Mouse (Mus musculus) stomach, embryonic 14.5 days (tissue): Measurements from ENCODE around the gene Padi2. TPM values are rescaled to one million over a fixed set of nuclear protein-coding genes. Genes with fewer than 3 reads are reported as not detected.

Experiments
- ATAC-seq: fragments of 200-750 bp; cut with Nextera tagmentation; 2 replicates; pipeline ENCODE4 v1.8.0; 2017; ENCODE audit warnings: low read depth, moderate TSS enrichment; ENCODE audit not compliant: insufficient number of reproducible peaks, insufficient read depth, low FRiP score
- H3K27ac ChIP-seq: fragments of 300-500 bp; sonication (generic); 2 replicates; pipeline ENCODE4 v1.5.1; 2014; ENCODE audit warnings: mild to moderate bottlenecking, low read length, moderate library complexity, mixed read lengths
- H3K27me3 ChIP-seq: fragments of 300-500 bp; sonication (generic); 2 replicates; pipeline ENCODE4 v1.6.1; 2014; ENCODE audit warnings: low read length, control low read depth, mixed read lengths; ENCODE audit not compliant: control insufficient read depth, insufficient read depth
- H3K36me3 ChIP-seq: fragments of 300-500 bp; sonication (generic); 2 replicates; pipeline ENCODE4 v1.6.1; 2014; ENCODE audit warnings: mild to moderate bottlenecking, control low read depth, low read length, moderate library complexity, mixed read lengths; ENCODE audit not compliant: control insufficient read depth, insufficient read depth
- H3K4me1 ChIP-seq: fragments of 300-500 bp; sonication (generic); 2 replicates; pipeline ENCODE4 v1.6.1; 2014; ENCODE audit warnings: low read length, control low read depth, mixed read lengths; ENCODE audit not compliant: control insufficient read depth, insufficient read depth
- H3K4me2 ChIP-seq: fragments of 300-500 bp; sonication (generic); replicated peaks from 2 replicates; pipeline ENCODE4 v1.6.1; 2014; ENCODE audit warnings: low read depth, low read length, control low read depth
- H3K4me3 ChIP-seq: fragments of 300-500 bp; sonication (generic); 2 replicates; pipeline ENCODE4 v1.5.1; 2014; ENCODE audit warnings: low read depth, low read length, control low read depth
- H3K9ac ChIP-seq: fragments of 300-500 bp; sonication (generic); replicated peaks from 2 replicates; pipeline ENCODE4 v1.6.1; 2014; ENCODE audit warnings: low read depth, mild to moderate bottlenecking, control low read depth, low read length, moderate library complexity, mixed read lengths
- H3K9me3 ChIP-seq: fragments of 300-500 bp; sonication (generic); 2 replicates; pipeline ENCODE4 v1.6.1; 2016; ENCODE audit warnings: low read depth, low read length, control low read depth; ENCODE audit not compliant: control insufficient read depth
- WGBS: fragments of 180-500 bp; shearing (Covaris S2); extraction: QIAGEN DNeasy Blood & Tissue Kit; methylation state at CpG from one replicate; pipeline ENCODE4 v1.1.7; 2014; 5-methylcytosine and 5-hydroxymethylcytosine counted together
- polyA plus RNA-seq: library from polyadenylated mRNA; unstranded; fragments of >200 nt; fragmentation: Nextera tagmentation; extraction: Ambion mirVana; gene quantifications from 2 replicates; pipeline ENCODE4 v1.2.1, GENCODE M21; 2014

The Padi2 gene
- polyA plus RNA-seq, 1 experiment from 2014 or later = 1.5 TPM

DNA sequence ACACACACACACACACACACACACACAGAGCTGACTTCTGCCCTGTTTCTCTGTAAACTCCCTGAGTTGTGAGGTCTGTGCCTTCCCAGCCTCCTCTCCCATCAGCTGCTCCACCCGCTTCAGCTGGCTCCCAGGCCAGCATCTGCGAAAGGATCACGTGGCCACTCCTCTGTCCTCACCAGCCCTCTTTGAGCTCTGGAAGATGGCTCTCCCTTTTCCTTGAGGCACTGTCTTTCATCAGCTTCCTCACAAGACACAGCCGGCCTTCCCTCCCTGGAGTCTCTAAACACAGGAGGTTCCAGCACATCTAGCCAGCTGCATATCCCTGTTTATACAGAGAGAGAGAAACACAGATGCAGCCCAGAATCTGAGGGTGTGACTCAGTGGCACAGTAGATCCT, 22.3 kb upstream of the Padi2 start:
- H3K9me3 ChIP-seq = no peaks in the 10 kb centered on the region
- H3K27ac ChIP-seq = no peak overlapping the region
- H3K9ac ChIP-seq = no peak overlapping the region; the same call in 1 of the 2 replicates
- 23% methylated on average over 4 of the region's 4 CpGs for WGBS
- H3K36me3 ChIP-seq = no peaks in the 10 kb centered on the region
- no peaks in the 10 kb centered on the region for H3K4me1 ChIP-seq
- no peak overlapping the region for H3K4me2 ChIP-seq
- no peaks in the 10 kb centered on the region for H3K27me3 ChIP-seq
- peak; percentile 69; the same call in 1 of the 2 replicates for ATAC-seq
- H3K4me3 ChIP-seq = no peak overlapping the region

DNA sequence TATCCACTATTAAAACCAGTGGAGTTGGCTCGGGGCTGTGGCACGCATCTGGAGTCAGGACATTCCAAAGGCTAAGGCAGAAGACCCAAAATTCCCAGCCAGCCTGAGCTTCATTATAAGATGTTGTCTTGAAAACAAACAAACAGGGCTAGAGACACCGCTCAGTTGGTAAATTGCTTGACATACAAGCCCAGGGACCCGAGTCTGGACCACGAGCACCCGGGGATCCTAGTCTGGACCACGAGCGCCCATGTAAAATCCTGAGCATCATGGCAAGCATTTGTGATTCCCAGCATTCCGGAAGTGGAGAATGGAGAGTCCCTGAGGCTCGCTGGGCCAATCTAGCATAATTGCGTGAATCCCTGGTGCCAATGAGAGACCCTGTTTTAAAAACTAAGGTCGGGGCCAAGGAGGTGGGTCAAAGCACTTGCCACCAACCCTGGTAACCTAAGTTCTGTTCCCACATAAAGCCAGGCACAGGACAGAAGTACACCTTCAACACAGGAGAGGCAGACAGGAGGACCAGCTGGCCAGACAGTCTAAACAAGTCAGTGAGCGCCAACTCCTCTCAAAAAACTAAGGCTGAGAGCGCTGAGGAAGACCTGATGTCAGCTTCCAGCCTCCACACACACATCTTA, 14.5 kb upstream of the Padi2 start:
- Histone ChIP-seq H3K36me3 (no peaks in the 10 kb centered on the region), H3K27ac (no peak overlapping the region), H3K4me1 (no peaks in the 10 kb centered on the region), H3K4me3 (no peak overlapping the region), H3K27me3 (no peaks in the 10 kb centered on the region), H3K9ac (no peak overlapping the region), H3K9me3 (no peaks in the 10 kb centered on the region), H3K4me2 (no peak overlapping the region)
- no peak for ATAC-seq
- WGBS = 94% methylated on average over 14 of the region's 14 CpGs

DNA sequence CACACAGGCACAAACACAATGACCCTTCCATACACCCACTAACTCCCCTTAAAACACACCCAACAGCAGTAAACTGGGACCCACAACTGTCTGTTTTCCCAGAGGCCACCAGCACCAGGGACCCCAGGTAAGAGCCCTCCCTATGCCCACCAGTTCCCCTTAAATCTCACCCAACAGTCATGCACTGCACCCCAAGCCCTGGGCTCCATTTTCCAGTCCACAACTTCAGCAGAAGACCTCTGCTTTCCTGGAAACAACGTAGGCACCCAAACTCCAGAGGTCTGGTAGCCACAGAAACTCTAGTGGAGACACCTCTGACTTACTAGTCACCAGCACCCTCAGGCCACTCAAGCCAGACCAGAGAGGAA, 14.0 kb upstream of the Padi2 start:
- Histone ChIP-seq H3K27ac (no peak overlapping the region), H3K36me3 (no peaks in the 10 kb centered on the region), H3K27me3 (no peaks in the 10 kb centered on the region), H3K4me1 (no peaks in the 10 kb centered on the region), H3K4me3 (no peak overlapping the region), H3K9me3 (no peaks in the 10 kb centered on the region), H3K4me2 (no peak overlapping the region), H3K9ac (no peak overlapping the region)
- ATAC-seq = no peak
- WGBS = 64% methylated on average over 1 of the region's 1 CpGs

GRCm38 (mm10) chr4:140904776-140905425, 1.2 kb upstream of the Padi2 start:
- no peaks in the 10 kb centered on the region for H3K36me3 ChIP-seq
- 0 out of 2 replicates have a peak, but pooled peaks cover 4% of the 10 kb centered on the region for H3K27me3 ChIP-seq

DNA sequence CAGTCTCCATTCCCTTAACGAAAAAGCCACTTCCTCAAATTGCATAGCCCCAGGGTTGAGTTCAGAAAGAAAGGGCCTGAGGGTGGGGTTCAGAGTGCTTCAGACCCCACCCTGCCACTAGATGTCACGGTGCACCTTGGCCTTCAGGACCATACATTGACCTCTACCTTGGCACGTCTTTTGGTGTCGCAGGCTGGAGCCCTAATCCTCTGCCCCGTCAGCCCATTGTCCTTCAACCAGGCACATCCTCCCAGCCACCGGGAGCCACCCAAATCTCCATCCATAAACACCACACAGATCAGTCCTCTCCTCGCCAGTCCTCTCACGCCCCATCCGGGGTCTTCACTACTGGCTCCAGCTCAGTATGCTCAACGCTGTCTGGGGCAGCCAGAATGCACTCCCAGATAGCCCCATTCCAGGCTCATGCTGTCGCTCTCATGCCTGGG, 695 bp upstream of the Padi2 start:
- no peaks in the 10 kb centered on the region for H3K36me3 ChIP-seq
- 0 out of 2 replicates have a peak, but pooled peaks cover 4% of the 10 kb centered on the region for H3K27me3 ChIP-seq
- no peaks in the 10 kb centered on the region; the same call in 1 of the 2 replicates for H3K4me1 ChIP-seq
- peak overlapping the region; percentile 27 for H3K4me3 ChIP-seq
- ATAC-seq = no peak
- WGBS = 15% methylated on average over 11 of the region's 11 CpGs
- no peaks in the 10 kb centered on the region for H3K9me3 ChIP-seq
- H3K27ac ChIP-seq = no peak overlapping the region
- peak overlapping the region; percentile 46 for H3K4me2 ChIP-seq
- H3K9ac ChIP-seq = no peak overlapping the region

More at GRCm38 (mm10) chr4:140904776-140905425, 1.2 kb upstream of the Padi2 start:
- H3K9ac ChIP-seq = no peak overlapping the region
- no peak for ATAC-seq
- no peak overlapping the region for H3K4me3 ChIP-seq
- H3K4me2 ChIP-seq = no peak overlapping the region
- H3K9me3 ChIP-seq = no peaks in the 10 kb centered on the region
- H3K27ac ChIP-seq = no peak overlapping the region
- WGBS = 59% methylated on average over 14 of the region's 14 CpGs
- H3K4me1 ChIP-seq = no peaks in the 10 kb centered on the region; the same call in 1 of the 2 replicates

DNA sequence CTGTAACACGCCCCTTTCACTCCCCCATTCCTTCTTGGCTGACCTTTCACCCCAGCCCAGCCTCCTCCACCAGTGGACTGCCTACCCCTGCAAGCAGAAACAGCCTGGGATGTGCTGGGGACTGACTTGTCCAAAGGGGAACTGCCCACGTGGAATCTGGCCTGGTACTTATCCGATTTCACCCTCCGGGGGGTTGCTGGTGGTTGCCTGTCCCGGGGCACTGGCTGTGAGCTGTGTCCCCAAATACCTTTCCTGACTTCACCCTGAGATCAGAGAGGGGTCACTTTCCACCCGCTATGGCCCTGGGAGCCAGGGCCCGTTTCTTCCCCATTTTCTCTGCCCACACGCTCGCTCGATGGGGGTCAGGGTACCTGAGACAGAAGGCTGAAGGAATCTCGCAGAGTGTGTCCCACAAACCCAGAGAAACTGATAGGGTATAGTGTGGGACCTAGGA, 710 bp downstream of the Padi2 start:
- Histone ChIP-seq H3K9ac (no peak overlapping the region), H3K4me2 (no peak overlapping the region), H3K27ac (no peak overlapping the region), H3K4me1 (no peaks in the 10 kb centered on the region; the same call in 1 of the 2 replicates), H3K9me3 (no peaks in the 10 kb centered on the region), H3K36me3 (no peaks in the 10 kb centered on the region), H3K27me3 (0 out of 2 replicates have a peak, but pooled peaks cover 4% of the 10 kb centered on the region), H3K4me3 (no peak overlapping the region)
- no peak for ATAC-seq
- 56% methylated on average over 11 of the region's 11 CpGs for WGBS

DNA sequence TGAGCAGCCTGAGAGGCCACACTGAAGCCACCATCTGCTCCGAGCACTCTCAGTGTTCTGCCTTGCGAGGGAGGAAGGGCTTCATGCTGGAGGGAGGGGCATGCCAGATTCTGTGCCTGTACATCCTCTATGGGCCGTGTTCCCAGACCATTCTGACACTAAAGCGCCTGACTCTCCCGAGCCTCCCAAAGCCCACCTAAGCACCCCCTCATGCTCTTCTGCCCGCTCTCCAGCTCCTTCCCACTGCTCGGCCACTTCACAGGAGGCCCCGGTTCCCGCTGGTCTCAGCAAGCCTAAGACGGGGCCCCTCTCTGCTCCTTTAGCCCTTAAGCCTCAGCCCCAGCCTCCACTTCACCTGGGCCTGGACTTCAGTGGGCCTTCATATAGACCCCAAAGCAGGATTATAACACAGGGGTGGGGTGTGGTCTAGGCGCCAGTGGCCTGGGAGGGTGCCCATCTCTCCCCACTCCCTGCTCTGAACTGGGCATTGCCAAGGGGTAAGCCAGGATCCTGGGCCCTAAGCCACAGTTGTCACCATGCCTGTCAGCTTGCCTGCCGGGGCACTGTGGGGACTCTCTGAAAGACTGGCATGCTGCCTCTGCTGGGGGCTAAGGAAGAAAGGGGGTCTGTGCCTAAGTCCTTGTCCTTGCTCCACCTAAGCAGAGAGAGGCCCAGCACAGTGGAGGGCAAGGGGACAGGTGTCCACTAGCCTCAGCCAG, 1.3 kb downstream of the Padi2 start:
- ATAC-seq = no peak
- Histone ChIP-seq H3K4me3 (no peak overlapping the region), H3K27ac (no peak overlapping the region), H3K4me2 (no peak overlapping the region), H3K9ac (no peak overlapping the region), H3K4me1 (no peaks in the 10 kb centered on the region; the same call in 1 of the 2 replicates), H3K36me3 (no peaks in the 10 kb centered on the region), H3K27me3 (0 out of 2 replicates have a peak, but pooled peaks cover 4% of the 10 kb centered on the region), H3K9me3 (no peaks in the 10 kb centered on the region)
- 62% methylated on average over 12 of the region's 12 CpGs for WGBS

GRCm38 (mm10) chr4:140908627-140909026, 2.5 kb downstream of the Padi2 start:
- no peaks in the 10 kb centered on the region for H3K9me3 ChIP-seq
- H3K27ac ChIP-seq = no peak overlapping the region
- H3K36me3 ChIP-seq = no peaks in the 10 kb centered on the region
- H3K9ac ChIP-seq = no peak overlapping the region
- no peak for ATAC-seq
- no peak overlapping the region for H3K4me2 ChIP-seq
- 0 out of 2 replicates have a peak, but pooled peaks cover 4% of the 10 kb centered on the region for H3K27me3 ChIP-seq
- WGBS = 65% methylated on average over 5 of the region's 5 CpGs
- no peak overlapping the region for H3K4me3 ChIP-seq
- H3K4me1 ChIP-seq = no peaks in the 10 kb centered on the region; the same call in 1 of the 2 replicates
